Mouse (Mus musculus) cerebellum, postnatal 36 days (tissue): ENCODE results near the gene Lrsam1.
A peak's percentile ranks its signal among the peaks of the same experiment; 100 is the strongest.

Experiments used
- DNase-seq, 2 experiments: peaks; one replicate each; pipeline ENCODE4 v3.0.0; 2021 to 2022; ENCODE audit warnings: mixed read lengths in 2 of 2

Lrsam1 gene

GRCm38 (mm10) chr2:32966689-32967631, 5.5 kb upstream of the Lrsam1 start:
- DNase-seq = peak; percentile 89

DNA sequence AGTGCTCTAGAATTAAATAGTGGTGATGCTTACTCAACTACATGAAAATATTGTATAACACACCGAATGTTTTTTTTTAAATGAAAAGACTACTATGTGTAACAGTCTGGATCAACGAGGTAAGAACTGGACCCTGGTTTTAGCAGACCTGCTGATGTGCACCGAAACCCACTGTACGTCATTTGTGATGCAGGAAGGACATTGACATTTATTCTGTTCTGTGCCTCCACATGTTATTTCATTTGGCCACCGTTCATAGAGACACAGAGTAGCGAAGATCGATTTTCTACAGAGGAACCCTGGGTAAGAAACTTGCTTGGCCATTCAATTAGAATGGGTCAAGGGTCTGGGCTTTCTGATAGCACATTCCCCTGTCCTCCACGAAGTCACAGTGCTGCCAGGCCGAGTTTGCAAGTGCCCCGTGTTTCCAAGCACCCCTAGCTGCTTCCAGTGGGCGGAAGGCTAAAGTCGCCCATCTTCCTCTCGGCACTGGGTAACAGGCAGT, 4.8 kb upstream of the Lrsam1 start:
- no peak for DNase-seq

- DNase-seq = no peak
These were observed 4.2 kb upstream of the Lrsam1 start for GRCm38 (mm10) chr2:32965511-32966183.

DNA sequence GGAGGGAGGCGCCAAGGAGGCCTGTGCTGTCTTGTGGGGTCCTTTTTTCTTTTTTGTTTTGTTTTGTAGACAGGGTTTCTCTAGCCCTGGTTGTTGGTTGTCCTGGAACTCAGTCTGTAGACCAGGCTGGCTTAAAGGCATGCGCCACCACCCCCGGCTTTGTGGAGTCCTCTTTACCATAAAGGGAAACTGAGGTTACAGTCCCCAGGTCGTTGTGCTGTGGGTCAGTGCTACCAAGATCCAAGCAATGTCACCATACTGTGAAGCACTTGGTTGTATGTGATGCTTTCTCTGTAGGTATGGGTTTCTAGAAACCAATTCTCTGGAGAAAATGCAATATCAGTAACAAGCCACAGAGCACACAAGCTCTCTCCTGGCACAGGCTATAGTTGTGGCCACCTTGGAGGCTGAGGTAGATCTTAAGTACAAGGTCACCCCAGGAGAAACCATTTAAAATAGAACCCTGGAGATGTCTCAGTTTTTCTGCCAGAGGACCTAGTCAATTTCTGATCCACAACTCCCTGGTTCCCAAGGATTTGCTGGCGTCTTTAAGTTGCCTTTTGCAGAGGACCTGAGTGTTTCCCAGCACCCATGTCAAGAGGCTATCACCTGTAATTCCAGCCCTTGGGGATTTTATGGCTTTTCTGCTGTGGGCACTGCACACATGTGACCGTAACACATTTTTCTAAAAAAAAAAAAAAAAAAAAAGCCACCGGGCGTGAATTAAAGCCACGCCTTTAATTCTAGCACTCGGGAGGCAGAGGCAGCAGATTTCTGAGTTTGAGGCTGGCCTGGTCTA, 3.4 kb upstream of the Lrsam1 start:
- DNase-seq = no peak

- no peak for DNase-seq
These were observed 2.6 kb upstream of the Lrsam1 start for GRCm38 (mm10) chr2:32963981-32964380.

DNA sequence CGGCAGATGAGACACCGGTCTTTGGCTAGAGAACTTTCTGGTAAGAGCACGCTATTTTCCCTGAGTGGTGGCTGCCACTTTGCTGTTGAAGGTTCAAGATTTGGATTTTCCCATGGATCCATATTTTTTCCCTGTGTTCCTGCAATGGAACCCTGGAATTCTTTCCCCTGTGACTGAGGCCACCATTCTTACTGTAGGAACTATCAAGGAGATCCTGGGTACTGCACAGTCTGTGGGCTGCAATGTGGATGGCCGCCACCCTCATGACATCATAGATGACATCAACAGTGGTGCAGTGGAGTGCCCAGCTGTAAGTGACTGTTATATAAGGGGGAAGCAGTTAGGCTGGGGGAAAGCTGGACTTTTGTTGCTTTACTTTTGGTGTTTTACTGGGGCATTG, 2.1 kb upstream of the Lrsam1 start:
- no peak for DNase-seq

- no peak for DNase-seq
These were observed 1.4 kb upstream of the Lrsam1 start for GRCm38 (mm10) chr2:32962875-32963220.

GRCm38 (mm10) chr2:32962062-32962874, 854 bp upstream of the Lrsam1 start:
- DNase-seq = no peak

- DNase-seq = no peak
These were observed 1.1 kb downstream of the Lrsam1 start for GRCm38 (mm10) chr2:32960273-32960672.

DNA sequence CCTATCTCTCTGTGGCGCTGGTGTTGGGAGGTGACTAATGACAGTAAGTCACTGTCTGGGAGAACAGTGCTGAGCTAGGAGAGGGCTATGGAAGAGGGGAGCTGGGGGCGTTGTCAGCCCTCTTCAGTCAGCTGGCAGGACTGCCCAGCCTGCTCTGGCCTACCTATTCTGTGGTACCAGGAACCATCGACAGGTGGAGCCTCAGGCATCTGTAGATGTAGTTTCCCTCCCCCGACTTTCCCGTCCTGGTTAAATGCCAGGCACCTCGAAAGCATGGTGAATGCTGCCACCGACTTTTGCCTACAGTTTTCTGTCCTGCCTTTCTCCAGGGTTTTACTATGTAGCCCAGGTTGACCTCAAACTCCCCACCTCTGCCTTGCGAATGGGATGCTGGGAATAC, 4.1 kb downstream of the Lrsam1 start:
- no peak for DNase-seq

- no peak for DNase-seq
These were observed 6.8 kb downstream of the Lrsam1 start for GRCm38 (mm10) chr2:32954581-32954980.

GRCm38 (mm10) chr2:32947454-32947853, 14.0 kb downstream of the Lrsam1 start:
- DNase-seq = no peak

- DNase-seq = no peak
These were observed 20.9 kb downstream of the Lrsam1 start for GRCm38 (mm10) chr2:32940483-32940882.

DNA sequence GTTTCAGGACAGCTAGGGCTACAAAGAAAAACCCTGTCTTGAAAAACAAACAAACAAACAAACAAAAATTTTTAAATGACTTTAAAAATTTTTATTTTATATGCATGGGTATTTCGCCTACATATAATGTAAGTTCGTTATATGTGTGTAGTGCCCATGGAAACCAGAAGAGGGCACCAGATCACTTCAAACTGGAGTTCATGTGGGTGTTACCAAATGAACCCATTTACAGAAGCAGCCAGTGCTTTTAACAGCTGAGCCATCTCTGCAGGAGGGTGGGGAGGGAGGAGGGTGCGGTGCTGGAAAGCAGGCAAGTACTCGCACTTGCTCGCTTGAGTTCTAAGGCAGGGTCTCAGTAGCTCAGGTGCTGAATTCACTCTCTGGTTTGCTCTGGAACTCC, 22.0 kb downstream of the Lrsam1 start:
- peak in 1 of 2 experiments; percentile 45 for DNase-seq

GRCm38 (mm10) chr2:32938741-32939140, 22.7 kb downstream of the Lrsam1 start:
- DNase-seq = no peak

- no peak for DNase-seq
These were observed 29.7 kb downstream of the Lrsam1 start for GRCm38 (mm10) chr2:32931730-32932129.

DNA sequence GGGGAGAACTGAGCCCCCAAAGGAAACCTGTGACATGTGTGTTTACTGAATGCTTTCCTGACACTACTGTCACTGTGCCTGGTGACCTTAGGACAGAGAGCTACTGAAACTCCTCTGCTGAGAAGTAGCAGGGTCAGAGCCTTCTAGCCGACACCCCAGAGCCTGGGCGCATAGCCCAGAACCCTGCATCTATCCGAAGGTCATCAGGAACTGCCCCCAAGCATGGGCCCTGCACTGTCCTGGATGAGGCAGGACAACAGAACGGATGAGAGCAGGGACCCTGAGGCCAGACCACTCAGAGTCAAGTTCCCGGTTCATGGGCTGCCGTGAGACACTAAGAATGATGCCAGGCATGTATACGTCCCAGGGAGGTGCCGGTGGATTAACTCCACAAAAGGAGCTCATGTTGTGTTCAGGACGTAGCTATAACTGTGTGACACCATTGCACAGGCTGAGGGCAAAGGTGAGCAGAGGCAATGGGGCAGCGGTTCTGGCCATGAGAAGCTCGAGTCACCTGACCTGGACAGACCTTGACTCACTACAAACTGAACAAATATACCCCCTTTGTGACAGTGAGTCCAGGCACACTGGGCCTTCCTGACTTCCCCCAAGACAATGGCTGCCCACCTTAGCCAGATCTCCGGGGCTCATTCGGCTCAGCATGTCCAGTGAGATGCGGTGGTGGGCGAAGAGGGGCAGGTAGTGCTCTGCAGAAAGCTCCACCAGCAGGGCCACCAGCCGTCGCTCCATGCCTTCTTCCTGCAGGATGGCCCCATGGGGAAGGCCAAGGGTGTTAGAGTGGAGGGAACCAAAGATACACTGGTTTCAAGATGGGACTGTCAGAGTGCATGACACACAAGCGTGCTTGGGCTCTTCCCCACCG, 32.2 kb downstream of the Lrsam1 start:
- no peak for DNase-seq

DNA sequence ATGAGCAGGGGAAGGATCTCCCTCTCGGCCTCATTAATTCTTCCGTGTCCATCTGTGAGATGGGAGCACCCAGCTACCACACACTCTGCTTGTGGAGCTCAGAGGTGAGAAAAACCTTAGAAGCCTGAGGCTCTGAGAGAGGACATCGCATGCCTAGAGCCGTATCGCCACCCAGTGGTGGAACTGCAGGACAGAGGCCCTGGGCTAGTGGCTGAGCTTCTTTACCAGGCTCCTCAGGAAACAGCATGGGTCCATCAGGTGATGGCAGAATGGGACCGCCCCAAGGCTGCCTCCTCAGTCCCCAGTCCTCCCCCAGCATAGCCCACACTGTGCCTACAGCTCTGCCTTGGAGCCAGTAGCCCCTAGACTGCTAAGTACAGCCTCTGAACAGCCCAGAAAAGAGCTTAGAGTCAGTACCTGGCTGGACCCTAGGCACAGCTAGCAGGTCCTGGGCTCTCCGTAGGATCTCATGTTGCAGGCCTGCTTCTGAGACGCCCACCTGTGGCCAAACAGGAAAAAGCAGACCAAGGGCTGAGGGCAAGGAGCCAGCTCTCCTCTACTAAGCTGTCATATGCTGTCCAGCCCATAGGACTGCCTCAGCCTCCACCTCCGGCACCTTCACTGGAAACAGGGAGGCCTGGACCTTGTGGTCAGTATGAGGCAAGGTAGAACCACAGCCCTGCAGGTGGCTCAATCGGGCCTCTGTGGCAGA, 33.0 kb downstream of the Lrsam1 start:
- DNase-seq = peak; percentile 82 to 85

- no peak for DNase-seq
These were observed 33.7 kb downstream of the Lrsam1 start for GRCm38 (mm10) chr2:32927624-32928234.
